Mouse (Mus musculus) thymus, adult 2 months (tissue): ENCODE measurements around the gene Creb3.

Experiments
- CTCF ChIP-seq: fragments of 200-500 bp; IDR thresholded peaks from 2 replicates; pipeline ENCODE4 v1.5.1; 2012; ENCODE audit warnings: mild to moderate bottlenecking, control low read depth, low read length, moderate library complexity, borderline replicate concordance; ENCODE audit not compliant: control insufficient read depth, poor library complexity, insufficient read depth; ENCODE audit errors: extremely low read depth
- POLR2A ChIP-seq: fragments of 200-500 bp; IDR thresholded peaks from 2 replicates; pipeline ENCODE4 v1.6.1; 2012; ENCODE audit warnings: mild to moderate bottlenecking, low read length, control low read depth, moderate library complexity; ENCODE audit not compliant: control insufficient read depth, poor library complexity, insufficient read depth; ENCODE audit errors: extremely low read depth

DNA sequence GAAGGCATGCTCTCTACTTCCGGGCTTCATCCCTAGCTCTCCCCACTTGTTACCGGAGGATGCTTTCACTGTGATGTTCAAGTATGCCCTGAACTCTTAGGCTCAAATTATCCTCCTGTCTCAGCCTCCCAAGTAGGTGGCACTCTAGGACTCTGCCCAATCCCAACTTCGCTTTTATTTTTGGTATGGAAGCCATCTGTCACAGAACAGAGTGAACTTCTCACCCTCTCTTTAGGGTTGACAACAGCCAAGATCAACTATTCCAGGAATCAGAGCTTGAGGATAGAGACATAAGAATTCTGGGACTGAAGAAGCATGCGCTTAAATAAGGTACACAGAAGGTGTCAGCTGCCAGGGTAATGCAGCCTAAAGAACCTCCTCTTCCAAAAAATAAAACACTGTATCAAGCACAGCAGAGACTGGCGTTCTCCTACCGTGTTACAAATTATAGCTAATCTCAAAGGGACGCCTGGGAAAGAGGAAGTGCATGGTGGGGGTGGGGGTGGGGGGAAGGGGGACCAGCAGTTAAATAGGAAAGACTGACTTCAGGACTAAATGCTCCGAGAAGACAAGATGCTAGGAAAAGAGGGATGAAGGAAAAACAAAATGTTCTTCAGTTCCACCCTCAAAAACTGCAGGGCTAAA lies 15.2 kb downstream of the Creb3 start:
- TF ChIP-seq CTCF (no peak), POLR2A (no peak)
